Mouse (Mus musculus): ENCODE measurements around the gene Myo18b. TPM values are rescaled to one million over a fixed set of nuclear protein-coding genes. Genes with fewer than 3 reads are reported as not detected.

Gene Myo18b
- total and polyA plus RNA-seq, 3 experiments: not detected

DNA sequence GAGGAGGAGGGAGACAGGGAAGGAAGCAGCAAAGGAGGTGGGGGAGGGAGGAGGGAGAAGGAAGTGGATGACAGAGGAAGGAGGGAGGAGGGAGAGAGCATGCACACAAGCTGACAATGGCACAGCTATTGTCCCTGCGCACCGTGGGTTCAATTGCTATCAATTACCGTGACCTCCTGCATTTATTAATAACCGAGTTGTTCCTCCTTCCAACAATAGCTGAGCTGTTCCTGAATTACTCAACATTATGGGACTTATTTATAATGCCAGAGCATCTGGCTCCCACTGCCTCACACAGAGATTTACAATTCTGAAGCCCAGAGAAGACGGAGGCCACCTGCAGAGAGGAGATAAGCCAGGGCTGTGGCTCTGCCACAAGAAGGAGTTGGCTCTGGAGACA is 44.8 kb downstream of the Myo18b start:
- no peaks in the 10 kb centered on the region for H3K79me2 ChIP-seq (replicated peaks; ENCODE audit: control insufficient read depth, extremely low read depth, insufficient read depth, poor library complexity, severe bottlenecking)
- dilution Hi-C loops (cut with MboI; ENCODE audit: extremely low pct_ligation_motif_present, extremely low pct_unique_long_range_greater_than_20kb, low sequenced_read_pairs) (no loop called here), in situ Hi-C loops (cut with MboI; ENCODE audit: low pct_ligation_motif_present, low pct_unique_long_range_greater_than_20kb, low sequenced_read_pairs) (no loop called here)
- no peaks in the 10 kb centered on the region for H3K4me1 ChIP-seq (ENCODE audit: control insufficient read depth in 1 of 2, insufficient read depth in 2 of 2)
- H3K9me3 ChIP-seq (replicated peaks; ENCODE audit: low read length): peaks cover 95% of the 10 kb centered on the region
- H3K4me2 ChIP-seq (ENCODE audit: insufficient read depth, low read depth, poor library complexity, severe bottlenecking): no peak overlapping the region
- H3K27ac ChIP-seq (ENCODE audit: insufficient read depth, low read depth): no peak overlapping the region
- TF ChIP-seq MAX (IDR thresholded peaks at IDR 0.05; ENCODE audit: low read length) (no peak), MAZ (IDR thresholded peaks at IDR 0.05; ENCODE audit: low read depth, low read length) (no peak), USF1 (IDR thresholded peaks at IDR 0.05; ENCODE audit: low read depth, low read length) (no peak), ETS1 (conservative IDR thresholded peaks at IDR 0.05; ENCODE audit: low read depth, low read length) (no peak), GABPA (IDR thresholded peaks at IDR 0.05; ENCODE audit: insufficient replicate concordance, low read depth, low read length) (no peak), NELFE (IDR thresholded peaks at IDR 0.05; ENCODE audit: low read depth, low read length) (no peak), POLR2AphosphoS2 (IDR thresholded peaks at IDR 0.05; ENCODE audit: low read depth, low read length) (no peak), NRF1 (IDR thresholded peaks at IDR 0.05; ENCODE audit: low read depth, low read length) (no peak), TBP (conservative IDR thresholded peaks at IDR 0.05; ENCODE audit: low read depth, low read length) (no peak), JUND (conservative IDR thresholded peaks at IDR 0.05; ENCODE audit: low read depth, low read length) (no peak), TCF12 (IDR thresholded peaks at IDR 0.05; ENCODE audit: low read depth, low read length) (no peak), MEF2A (IDR thresholded peaks at IDR 0.05; ENCODE audit: borderline replicate concordance, low read depth, low read length) (no peak)
- no peak for DNase-seq (ENCODE audit: extremely low read depth)
- no peak overlapping the region for H3K4me3 ChIP-seq (replicated peaks in 1 of 3; ENCODE audit: low read depth in 2 of 3, low read length in 2 of 3, poor library complexity in 1 of 3)
- H3K27me3 ChIP-seq (replicated peaks): no peaks in the 10 kb centered on the region
- H3K9ac ChIP-seq (ENCODE audit: insufficient read depth, low read depth): no peak overlapping the region
- no peaks in the 10 kb centered on the region for H3K36me3 ChIP-seq (replicated peaks in 1 of 2; ENCODE audit: control insufficient read depth in 1 of 2, insufficient read depth in 1 of 2, low read length in 1 of 2)

DNA sequence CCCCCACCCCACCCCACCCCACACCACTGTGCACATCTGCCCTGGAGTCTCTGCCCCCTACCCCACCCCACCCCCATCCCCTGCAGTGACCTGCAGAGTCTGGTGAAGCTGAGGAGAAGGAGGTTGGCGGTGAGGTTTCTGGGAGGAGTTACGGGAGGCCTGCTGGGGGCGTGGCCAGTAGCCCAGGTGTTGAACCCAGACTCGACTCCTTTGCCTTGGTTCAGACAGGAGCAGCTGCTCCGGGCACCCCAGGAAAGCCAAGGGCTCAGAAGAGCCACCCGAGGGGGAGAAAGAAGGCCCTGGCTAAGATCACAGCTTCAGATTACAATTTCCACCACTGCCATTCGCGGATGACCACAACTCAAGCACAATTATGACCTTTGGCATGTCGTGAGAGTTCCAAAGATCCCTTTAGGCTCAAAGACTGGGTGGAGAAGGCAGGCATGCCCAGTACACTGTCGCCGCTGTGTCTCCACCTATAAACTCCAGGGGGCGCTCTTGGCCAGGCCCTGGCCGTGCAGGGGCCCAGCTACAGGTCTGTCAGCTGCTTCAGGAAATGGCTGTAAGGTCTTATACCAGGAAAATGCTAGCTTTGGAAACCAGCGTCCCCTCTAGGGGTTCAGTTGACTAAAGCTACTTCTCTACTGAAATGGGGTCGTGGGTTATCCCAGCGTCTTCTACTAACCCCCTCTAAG is 47.4 kb downstream of the Myo18b start:
- no peak for DNase-seq (ENCODE audit: extremely low read depth)
- Histone ChIP-seq H3K9me3 (replicated peaks; ENCODE audit: low read length) (peaks cover 95% of the 10 kb centered on the region), H3K4me2 (ENCODE audit: insufficient read depth, low read depth, poor library complexity, severe bottlenecking) (no peak overlapping the region), H3K36me3 (replicated peaks in 1 of 2; ENCODE audit: control insufficient read depth in 1 of 2, insufficient read depth in 1 of 2, low read length in 1 of 2) (no peaks in the 10 kb centered on the region), H3K9ac (ENCODE audit: insufficient read depth, low read depth) (no peak overlapping the region), H3K4me1 (ENCODE audit: control insufficient read depth in 1 of 2, insufficient read depth in 2 of 2) (no peaks in the 10 kb centered on the region), H3K4me3 (replicated peaks in 1 of 3; ENCODE audit: low read depth in 2 of 3, low read length in 2 of 3, poor library complexity in 1 of 3) (no peak overlapping the region), H3K79me2 (replicated peaks; ENCODE audit: control insufficient read depth, extremely low read depth, insufficient read depth, poor library complexity, severe bottlenecking) (no peaks in the 10 kb centered on the region), H3K27me3 (replicated peaks) (no peaks in the 10 kb centered on the region), H3K27ac (ENCODE audit: insufficient read depth, low read depth) (no peak overlapping the region)
- dilution Hi-C loops (cut with MboI; ENCODE audit: extremely low pct_ligation_motif_present, extremely low pct_unique_long_range_greater_than_20kb, low sequenced_read_pairs) (no loop called here), in situ Hi-C loops (cut with MboI; ENCODE audit: low pct_ligation_motif_present, low pct_unique_long_range_greater_than_20kb, low sequenced_read_pairs) (no loop called here)
- TF ChIP-seq E2F4 (IDR thresholded peaks at IDR 0.05; ENCODE audit: insufficient replicate concordance, low read depth, low read length) (no peak), BHLHE40 (IDR thresholded peaks at IDR 0.05; ENCODE audit: low read depth, low read length) (no peak)
